Mouse (Mus musculus) cerebellum, adult 9-11 months (tissue): ENCODE results near the gene Rbpms2.

Experiments
- DNase-seq: peaks from one replicate; pipeline ENCODE4 v3.0.0; 2022

The Rbpms2 gene

DNA sequence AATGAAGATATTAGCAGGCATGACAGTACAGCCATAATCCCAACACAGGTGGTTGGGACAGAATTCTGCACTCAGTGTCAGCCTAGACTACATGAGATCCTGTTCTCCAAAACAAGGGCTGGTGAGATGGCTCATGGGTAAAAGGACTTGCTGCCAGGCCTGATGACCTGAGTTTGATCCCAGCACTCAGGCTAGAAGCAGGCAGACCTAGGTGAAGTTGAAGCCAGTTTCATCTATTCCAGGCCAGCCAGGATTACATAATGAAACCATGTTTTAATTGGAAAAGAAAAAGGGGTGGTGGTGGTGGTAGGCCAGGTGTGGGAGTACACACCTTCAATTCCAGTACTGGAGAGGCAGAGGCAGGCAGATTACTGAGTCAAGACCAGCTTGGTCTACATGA is 68.5 kb downstream of the Rbpms2 start:
- DNase-seq = no peak

DNA sequence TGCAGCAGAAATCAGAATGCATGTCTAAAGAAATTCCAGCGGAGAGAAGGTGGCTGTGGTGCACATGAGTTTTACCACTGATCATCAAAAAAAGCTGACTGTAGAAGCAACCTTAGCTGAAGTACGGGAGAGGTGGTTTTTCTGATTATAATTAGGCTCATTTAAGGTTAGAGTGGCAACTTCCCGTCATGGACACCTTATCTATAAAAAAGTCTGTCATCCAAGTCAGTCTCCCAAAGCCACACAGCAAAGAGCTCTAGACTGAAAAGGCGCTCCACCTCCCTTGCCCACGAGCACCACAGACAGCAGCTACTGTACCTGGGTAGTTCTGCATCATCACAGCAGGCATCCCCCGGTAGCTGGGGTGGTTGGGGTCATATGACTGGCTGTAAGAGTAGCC is 71.1 kb downstream of the Rbpms2 start:
- no peak for DNase-seq

DNA sequence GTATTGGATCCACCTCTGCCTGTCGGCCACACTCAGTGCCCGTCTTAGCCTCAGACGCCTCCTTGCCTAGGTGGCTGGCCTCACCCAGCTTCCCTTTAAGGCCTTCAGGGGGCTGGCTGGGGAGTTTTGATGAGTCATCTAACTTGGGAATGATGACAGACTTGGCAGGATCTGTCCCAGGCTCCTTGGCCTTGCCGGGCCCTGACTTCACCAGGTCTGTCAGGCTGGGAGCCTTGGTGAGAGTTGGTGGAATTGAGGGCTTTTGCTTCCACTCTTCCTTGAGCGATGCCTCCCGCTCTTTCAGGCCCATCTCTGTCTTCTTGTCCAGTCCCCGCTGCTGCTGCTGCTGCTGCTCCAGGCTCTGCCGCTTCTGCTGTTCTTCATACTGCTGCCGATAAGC is 72.8 kb downstream of the Rbpms2 start:
- DNase-seq = no peak

DNA sequence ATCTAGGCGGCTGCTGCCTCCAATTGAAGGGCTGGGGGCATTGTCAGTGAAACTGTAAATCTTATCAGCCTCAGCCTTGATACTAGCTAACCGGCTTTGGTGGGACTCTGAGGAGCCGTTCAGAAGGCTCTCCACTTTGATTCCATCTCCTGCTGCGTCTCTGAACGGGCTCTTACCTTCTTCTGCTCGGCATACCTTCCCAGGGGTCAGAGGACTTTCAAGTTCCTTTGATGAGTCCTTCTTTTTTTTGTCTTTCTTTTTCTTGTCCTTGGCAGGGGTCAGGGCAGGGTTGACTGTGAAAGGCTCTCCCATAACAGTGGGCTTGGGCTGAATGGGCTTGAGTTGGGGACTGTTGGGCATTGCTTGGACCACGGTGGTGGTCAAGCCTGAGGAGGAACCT is 73.8 kb downstream of the Rbpms2 start:
- DNase-seq = no peak

DNA sequence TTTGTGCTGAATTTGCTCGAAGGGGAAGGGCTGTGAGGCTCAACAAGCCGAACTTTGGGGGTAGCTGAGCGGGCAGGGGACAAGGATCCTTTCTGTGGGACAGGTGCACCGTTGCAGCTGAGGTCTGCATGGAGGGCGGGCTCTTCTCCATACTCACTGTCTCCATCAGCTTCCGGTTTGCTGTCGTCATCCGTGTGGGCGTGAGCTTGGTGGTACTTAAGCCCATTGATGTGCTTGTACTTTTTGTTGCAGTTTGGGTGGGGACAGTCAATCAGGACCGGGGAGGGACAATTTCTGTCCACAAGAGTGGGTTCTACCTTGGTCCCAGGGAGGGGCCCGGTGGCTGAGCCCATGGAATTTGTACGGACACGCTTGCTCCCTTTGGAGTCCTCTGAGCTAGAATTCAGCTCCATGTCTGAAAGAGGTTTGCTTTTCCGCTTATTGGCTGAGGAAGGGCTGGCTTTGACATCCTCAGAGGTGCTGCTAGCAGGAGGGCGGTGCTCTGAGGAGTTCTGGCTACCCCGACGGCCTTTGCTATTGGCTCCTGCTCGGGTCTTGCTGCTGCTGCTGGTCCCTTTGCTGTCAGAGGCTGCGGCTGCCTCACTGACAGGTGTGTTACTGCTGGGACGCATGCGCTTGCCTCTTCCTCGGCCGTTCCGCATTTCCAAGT is 74.6 kb downstream of the Rbpms2 start:
- no peak for DNase-seq
